Mouse (Mus musculus): ENCODE data around the gene Auts2. TPM values are rescaled to one million over a fixed set of nuclear protein-coding genes. Genes with fewer than 3 reads are reported as not detected.

The Auts2 gene
- total RNA-seq, 2 experiments from 2014 or later = 28.8 to 35.3 TPM

DNA sequence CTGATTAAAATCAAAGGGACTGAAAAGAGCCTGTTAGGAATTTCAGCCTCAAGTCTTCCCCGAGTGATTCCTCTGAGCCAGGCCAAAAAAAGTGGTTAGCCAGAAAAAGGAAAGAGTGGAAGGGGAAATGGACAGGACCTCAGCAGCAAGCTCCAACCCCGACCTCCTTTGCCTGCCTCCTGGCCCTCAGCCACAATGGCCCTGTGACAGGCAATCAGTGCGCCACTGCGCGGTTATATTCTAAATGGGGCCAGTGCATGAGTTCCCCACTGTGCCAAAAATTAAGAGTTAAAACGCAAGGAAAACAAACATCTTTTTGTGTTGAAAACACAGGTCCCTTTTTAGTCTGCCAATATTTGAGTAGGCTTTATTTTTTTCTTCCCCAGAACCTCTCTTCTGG is 755.1 kb downstream of the Auts2 start:
- intact Hi-C loops (cut with DNase I) = no loop called here
- DNase-seq = peak in 1 of 2 experiments; percentile 14

DNA sequence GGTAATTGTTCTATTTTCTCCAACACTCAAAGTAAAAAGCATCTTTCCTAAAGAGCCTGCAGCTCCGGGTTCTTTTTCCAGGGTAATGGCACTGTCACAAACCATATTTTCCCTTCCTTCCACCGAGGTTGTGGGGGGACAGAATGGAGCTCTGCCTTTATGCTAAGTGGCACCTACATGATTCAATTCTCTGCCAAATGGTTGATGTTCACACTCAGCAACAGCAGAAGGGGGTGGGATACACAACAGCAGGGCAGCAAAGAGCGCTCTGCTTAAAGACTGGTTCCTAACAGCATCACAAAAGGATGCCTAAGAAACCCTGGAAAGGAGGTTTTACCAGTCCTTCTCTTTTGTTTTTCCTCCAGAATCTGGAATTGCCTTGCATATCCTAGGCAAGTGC is 759.9 kb downstream of the Auts2 start:
- no peak for DNase-seq
- intact Hi-C loops (cut with DNase I) = no loop called here

DNA sequence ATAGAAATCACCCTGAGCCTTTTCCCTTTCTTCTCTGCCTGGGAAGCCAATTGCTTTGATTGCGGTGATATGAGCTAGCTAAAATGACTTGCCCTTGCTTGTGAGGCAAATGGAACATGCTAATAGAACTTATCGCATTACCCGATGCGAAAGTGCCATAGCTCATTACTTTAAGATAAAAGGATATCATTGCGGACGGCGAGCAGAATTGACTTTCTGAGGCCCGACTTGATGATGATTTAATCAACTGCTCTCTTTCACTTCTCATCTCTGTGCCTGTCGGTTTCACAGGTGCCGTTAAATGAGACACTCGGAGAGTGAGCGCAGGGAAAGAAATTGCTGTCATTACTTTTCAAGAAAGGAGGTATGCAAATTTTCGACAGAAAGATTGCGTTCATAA is 762.1 kb downstream of the Auts2 start:
- intact Hi-C loops (cut with DNase I) = no loop called here
- no peak for DNase-seq

DNA sequence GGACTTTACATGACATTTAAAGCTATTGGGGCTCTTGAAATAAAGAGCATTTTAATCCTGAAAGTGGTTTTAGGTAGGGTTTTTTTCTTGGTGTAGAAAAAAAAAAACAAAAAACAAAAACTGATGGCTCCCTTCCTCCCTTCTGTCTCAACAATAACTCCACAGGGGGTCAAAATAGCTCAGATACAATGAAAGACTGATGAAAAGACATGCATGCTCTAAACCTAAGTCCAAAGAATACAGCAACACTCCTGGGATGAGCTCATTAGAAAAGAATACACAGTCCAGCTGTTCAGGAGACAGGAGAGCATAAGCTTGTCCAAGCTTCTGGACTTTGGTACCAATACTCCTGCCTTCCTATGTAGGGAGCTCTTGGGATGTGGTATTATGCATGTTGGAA is 764.0 kb downstream of the Auts2 start:
- intact Hi-C loops (cut with DNase I) = no loop called here
- DNase-seq = no peak

DNA sequence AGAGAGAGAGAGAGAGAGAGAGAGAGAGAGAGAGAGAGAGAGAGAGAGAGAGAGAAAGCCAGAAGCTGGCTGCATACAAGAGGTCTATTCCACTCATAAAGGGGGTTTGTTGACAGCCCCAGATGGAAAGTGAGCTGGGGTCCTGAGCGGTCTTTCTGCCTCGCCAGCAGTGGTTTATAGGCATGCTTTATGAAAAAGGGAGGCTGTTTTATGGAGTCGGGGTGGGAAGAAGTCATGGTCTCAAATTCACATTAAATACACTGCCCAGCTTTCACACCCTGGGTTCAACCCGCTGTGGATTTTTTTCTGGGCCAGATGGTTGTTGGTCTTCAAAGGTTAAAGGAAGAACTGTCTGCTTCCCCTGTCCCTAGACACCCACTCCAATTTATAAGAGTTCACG is 767.5 kb downstream of the Auts2 start:
- intact Hi-C loops (cut with DNase I) = no loop called here
- DNase-seq = no peak

DNA sequence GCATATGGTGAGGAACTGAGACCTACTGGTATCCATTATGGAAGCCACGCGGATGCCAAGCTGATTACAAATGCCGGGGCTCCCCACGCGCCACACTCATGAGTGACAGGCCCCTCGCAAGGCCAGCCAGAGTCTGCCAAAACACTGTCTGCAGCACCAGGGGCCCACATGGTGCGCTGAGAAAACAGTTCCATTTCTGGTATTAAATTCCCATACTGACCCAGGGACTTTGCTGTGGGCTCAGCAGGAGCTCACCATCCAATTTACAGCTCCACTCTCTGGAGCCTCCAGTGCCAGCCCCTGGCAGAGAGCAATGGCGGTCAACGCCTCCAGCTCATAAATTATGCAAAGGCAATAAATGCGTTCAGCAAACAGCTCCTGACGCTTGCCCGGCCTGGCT is 767.9 kb downstream of the Auts2 start:
- intact Hi-C loops (cut with DNase I) = no loop called here
- no peak for DNase-seq

DNA sequence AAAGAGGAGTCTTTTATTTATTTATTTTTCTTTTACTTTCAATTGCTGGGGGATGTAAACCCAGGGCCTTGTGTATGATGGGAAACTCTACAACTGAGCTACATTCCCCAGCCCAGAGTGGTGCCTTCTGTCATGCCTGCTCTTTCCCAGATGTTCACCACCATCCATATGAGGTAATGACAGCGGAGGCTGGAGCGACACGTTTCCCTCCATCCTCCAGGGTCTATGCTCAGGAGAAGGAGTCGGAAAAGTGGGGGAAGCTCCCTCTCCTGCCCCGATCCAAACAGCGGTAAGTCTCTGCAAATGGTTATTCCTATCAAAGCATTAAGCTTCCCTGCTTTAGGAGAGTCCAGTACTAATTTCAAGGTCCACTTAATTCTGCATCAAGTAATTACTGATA is 768.4 kb downstream of the Auts2 start:
- intact Hi-C loops (cut with DNase I) = no loop called here
- no peak for DNase-seq

DNA sequence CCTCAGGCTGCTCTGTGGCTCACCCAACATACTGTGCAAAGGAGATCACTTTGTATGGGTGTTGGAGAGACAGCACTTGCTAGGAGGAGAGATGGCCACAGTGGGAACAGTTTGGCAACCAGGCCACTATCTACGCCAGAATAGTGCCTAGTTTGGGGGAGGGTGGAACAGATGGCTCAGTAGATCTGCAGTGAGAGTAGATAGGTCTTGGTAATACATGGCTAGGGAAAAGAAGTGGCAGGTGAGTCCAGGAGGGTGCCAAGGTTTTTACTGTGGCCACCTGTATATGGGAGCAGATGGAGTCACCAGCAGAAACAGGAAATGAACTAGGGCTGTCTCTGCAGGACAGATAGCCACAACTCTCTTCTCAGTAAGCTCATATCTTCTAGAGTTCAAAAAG is 770.5 kb downstream of the Auts2 start:
- intact Hi-C loops (cut with DNase I) = no loop called here

DNA sequence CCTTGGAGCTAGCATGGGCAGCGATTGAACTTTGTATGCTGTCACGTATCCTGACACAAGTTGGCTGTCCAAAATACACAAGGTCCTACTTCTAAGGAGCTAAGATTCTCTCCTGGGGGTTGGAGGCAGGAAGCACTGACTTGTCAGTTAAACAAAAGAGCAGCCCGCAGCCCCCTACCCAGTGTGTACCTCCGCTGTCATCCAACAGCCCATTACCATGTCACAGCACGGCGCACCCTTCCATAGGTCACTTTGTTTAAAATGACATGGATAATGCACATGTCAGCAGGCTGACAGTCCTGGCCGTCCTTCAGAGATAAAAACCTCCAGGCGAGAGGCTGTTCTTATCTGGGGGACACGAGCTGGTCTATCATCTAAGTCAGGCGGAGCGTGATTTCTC is 773.9 kb downstream of the Auts2 start:
- intact Hi-C loops (cut with DNase I) = no loop called here
- DNase-seq = no peak

More for the DNA sequence above, 770.5 kb downstream of the Auts2 start:
- no peak for DNase-seq

DNA sequence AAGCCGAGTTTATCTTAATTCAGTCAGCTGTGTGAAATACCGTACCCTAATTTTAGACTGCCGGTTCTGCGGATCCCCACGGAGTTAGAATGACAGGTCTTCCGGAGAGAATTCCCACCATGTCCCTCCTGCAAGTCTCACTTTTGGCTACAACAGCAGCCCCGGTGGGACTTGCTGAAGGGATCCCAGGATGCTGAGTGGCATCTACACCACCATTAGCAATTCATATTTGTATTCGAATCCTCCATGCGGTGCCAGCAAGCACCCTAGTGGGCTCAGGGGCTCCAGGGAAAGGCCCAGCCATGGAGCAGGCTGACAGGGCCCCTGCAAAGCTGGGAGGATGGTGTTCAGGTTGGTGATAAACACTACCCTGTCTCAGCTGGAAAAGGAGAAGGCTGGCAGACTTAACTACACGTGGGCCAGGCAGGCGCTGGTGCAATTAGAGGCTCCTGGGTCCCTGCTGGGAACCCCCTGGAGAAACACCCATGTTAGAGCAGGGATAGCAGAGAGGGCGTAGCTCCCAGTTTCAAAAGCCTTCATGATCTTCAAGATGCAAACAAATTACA is 775.4 kb downstream of the Auts2 start:
- no peak for DNase-seq
- intact Hi-C loops (cut with DNase I) = no loop called here

DNA sequence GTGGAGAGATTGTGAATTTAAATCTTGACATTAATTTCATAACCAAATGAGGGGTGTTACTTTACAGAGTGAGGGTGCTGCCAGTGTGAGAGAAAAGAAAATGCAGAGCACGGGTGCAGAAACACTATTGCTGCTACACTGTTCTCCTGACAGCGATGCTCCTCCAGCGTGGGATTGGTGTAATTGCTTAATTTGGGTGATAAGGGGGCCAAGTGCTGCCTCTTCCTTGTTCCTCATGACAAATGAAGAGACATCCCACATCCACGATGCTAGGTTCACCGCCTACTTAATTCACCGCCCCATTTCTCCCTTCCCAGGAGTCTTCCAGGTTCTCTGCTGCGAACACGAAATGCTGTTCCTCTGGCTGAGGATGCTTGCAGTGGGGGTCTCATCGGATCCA is 776.0 kb downstream of the Auts2 start:
- DNase-seq = no peak

DNA sequence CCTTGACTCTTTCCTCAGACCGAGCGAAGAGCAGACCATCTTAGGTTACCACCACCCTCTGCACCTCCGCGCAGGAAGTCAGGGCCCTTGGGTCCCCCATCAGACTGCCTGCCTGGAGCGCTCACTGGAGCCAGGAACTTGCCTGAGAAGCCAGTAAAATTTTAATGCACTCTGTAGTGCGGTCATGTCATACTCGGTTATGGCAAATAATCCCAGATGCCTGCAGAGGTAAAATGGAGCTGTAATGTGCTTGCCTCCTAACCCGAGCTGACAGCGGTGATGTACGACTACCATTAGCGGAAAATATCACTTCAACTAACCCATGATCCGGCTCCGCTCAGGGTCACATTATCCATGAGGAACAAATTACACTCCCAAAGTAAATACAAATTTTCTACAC is 783.7 kb downstream of the Auts2 start:
- no peak for DNase-seq
- intact Hi-C loops (cut with DNase I) = no loop called here

More for the DNA sequence above, 776.0 kb downstream of the Auts2 start:
- intact Hi-C loops (cut with DNase I) = no loop called here

DNA sequence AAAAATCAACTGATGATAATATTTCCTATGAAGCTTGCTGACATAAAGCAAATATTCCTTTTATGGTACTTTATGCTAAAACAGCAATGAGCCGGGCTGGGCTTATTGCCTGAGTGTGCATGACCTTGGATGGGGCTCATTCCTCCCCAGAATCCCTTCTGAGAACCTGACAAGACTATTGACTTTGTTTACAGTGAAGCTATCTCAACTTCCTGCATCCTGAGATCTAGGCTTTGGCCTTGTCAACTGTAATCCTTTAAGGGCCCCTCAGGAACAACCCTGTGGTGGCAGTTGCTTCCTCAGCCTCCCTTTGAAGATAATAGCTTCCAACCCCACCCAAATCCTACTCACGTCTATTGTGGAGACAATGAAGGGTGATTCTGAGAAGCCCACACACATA is 792.8 kb downstream of the Auts2 start:
- intact Hi-C loops (cut with DNase I) = no loop called here
- DNase-seq = no peak

DNA sequence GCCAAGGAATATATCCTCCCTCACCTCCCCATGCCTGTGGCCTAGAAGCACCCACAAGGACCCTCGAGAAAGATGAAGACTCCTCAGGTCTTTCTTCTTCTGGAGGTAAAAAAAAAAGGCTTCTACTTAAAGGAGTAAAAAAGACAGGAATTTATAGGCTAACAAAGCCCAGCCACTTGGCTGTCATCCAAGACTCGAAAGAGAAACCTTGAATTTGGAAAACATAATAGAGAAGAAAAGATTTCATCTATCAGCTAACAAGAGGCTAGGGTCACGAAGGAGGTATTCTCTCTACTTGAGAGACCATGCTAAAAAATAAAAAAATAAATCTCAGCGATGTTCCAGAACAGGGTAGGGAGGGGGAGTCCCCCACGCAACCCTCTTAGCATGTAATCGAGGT is 793.9 kb downstream of the Auts2 start:
- intact Hi-C loops (cut with DNase I) = no loop called here
- no peak for DNase-seq

DNA sequence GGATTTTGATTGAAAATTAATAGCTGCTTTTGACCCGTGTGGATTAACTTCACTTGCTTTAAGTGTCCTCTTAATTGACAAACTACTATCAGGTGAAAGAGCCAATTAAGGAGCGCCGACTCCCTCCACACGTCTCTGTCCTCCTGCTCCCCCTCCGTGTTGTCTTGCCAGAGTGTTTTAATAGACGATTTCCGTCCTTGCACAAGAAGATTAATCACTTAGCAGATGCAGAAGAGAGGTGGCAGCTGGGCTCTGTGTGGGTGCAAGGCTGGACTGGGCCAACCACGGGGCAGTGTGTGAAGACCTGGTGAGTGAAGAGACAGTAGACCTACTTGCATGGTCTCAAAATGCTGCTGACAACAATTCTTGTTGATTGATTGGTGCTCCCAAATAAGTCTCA is 800.1 kb downstream of the Auts2 start:
- intact Hi-C loops (cut with DNase I) = no loop called here
- DNase-seq = no peak

DNA sequence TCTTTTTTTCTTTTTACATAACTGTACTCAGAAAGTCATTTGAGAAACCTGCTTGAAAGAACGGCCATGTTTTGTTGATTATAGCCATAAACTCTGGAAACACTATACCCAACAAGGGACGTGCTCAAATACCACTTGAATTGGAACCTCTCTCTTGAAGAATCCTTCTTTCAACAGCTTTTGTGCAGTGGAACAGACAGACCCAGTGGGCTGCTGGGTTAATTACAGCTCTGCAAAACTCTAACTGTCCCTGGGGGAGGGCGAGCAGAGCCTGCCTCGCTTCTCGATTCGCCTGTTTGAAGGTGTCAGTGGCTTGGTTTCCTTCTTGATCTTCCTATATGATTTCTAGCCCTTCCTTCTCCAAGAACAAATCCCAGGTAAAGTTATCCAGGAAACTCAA is 805.7 kb downstream of the Auts2 start:
- no peak for DNase-seq
- intact Hi-C loops (cut with DNase I) = no loop called here

DNA sequence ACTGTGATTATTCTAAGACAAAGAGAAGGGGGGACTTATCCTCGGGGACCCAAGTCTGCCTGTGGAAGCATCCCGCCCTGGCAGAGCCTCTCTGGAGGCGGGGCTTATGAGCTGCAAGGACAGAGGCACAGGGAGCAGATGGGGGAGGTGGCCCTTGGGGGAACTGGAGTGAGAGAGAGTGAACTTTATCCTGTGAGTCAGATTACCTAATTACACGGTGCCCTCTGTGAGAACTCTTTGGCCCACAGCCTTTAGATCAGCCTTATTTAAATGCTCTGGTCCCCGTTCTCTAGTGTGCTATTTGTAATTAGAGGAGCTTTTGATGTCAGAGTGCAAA is 809.9 kb downstream of the Auts2 start:
- no peak for DNase-seq

DNA sequence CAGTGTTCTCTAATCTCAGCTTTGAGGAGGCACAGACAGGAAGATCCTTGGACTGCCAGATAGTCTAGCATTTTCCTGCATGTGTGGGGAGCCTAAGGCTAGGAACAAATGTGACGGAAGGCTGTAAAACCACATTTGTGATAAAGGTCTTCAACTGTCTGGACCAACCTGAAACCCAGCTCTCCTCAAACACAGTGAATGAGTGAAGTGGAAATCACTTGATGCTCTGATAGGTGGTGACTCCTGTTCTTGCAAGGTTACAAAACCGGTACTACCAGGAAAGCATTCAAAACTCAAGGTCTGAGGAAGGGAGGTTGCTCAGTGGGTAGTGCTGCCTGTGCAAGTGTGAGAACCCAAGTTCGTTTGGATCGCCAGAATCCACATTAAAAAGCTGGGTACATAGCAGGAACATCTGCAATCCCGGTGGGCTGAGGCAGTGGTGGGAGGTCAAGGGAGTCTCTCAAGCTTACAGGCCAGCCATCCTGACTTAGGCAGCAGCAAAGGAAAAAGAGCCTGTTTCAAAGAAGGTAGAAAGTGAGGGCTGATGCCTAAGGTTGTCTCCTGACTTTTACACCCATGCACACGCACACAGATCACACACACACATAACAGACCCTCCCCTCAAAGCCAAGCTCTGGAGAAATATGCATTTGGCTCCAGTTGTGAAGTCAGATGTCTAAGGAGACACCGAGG is 810.4 kb downstream of the Auts2 start:
- no peak for DNase-seq
- intact Hi-C loops (cut with DNase I) = no loop called here

More for the DNA sequence above, 809.9 kb downstream of the Auts2 start:
- intact Hi-C loops (cut with DNase I) = no loop called here

DNA sequence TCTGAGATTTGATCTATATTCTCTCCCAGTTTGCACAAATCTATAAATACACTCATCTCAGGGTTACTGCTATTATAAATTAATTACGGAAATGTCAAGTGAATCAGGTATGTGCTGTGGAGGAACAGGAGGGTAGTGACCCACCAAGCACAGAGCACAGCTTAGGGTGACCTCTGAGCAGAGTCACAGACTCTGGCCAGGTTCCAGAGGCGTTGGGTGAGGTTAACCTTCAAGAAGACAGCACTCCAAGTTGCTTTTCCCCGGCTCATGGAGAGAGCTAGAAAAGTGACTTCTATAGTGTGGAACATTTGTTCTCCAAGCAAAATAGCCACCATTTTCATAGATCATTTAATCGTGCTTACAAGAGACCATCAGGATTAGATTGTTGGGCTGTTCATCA is 813.7 kb downstream of the Auts2 start:
- no peak for DNase-seq
- intact Hi-C loops (cut with DNase I) = no loop called here

DNA sequence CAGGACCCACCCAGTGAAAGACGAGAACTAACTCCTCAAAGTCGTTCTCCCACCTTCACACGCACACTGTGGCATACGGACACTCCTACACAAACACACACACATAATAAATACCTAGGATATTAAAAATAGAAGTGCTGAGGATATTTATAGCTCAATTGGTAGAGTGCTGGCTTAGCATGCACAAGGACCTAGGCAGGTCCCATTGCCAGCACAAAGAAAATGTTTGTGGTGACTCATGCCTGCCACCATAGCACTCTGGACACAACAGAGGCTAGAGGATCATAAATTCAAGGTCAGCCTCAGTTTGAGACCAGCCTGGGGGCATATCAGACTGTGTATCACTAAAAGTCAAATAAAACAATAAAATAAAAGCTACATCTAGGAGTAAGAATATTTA is 815.2 kb downstream of the Auts2 start:
- intact Hi-C loops (cut with DNase I) = no loop called here
- no peak for DNase-seq

DNA sequence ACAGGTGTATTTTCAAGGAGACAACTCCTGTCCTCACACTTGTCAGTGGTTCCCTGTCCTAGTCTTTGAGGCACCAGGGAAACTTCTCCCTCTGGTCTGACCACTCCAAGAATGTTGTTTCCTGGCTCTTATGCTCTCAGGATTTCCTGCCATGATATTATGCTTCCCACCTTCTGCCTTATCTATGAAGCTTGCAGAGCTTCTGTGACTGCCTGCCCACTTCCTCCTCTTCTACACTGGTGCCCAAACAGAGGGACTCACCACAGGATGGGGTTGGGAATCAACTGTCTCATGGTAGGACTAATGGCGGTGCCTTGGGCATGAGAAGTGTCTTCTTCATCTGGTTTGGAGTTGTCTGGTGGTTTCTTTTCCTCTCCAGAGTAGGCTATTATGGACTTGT is 818.6 kb downstream of the Auts2 start:
- intact Hi-C loops (cut with DNase I) = no loop called here

DNA sequence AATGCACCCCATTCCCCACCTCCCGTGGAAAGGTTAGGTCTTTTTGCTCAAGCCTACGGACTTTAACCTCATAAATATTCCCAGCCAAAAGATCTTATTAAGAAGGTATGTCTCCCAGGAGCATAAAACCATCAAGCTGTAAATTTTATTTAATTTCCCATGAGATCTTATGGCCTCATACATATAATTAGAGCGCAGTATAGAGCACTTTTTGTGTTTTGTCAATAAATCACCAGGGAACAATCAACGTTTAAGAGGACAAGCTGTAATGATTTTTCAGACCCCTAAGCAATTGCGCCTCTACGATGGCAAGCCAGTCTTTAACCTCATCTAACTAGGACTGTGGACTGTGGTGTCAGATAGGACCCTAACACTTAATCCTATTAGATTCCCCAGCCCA is 820.4 kb downstream of the Auts2 start:
- no peak for DNase-seq
- intact Hi-C loops (cut with DNase I) = no loop called here

More for the DNA sequence above, 818.6 kb downstream of the Auts2 start:
- DNase-seq = no peak

DNA sequence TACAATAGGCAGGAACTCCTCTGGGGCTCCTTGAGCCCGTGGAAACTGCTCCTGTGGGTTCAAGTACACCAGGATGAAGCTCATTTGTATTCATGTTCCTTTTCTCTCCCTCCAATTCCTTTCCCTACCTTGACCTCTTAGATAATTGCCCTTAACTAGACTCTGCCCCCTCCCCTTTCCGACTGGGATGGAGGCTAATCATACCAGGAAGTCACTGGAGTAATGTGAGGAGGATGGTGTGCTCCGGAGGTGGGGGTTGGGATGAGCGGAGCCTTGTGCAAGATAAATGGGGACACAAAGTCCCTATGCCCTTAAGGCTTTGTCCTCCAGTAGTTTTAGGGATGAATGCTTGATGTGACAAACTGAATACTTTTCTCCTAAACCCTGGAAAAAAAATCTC is 820.8 kb downstream of the Auts2 start:
- DNase-seq = no peak
- intact Hi-C loops (cut with DNase I) = no loop called here
